ENCODE assay signal across 21 mouse cellular contexts in genomic region chr4:46590810-46591209, GRCm38 (mm10). TPM values are rescaled to one million over a fixed set of nuclear protein-coding genes. Genes with fewer than 3 reads are reported as not detected.
DNase-seq lines count a peak whose midpoint lies in the region; ATAC-seq and TF ChIP-seq lines count a peak whose summit lies in the region.
"Had no signal": no experiment of that assay in that cellular context is flagged by ENCODE, and none has a peak within 500 bp of the region (broad histone marks: within the 10 kb centered on the region; RNA-seq: fewer than 3 reads in every experiment).

No protein-coding gene starts in this region.

- WGBS in macrophage (ENCODE audit: missing documents), result 18% methylated on average over 4 of the region's 4 CpGs

- no peak for TF ChIP-seq POLR2A in testis, adult 2 months (IDR thresholded peaks at IDR 0.05; ENCODE audit: control insufficient read depth, low read depth, low read length)

- peak overlapping the region; percentile 60 for H3K27ac ChIP-seq in testis, adult 2 months (ENCODE audit: control insufficient read depth, insufficient read depth, low read depth, low read length)
- H3K27ac ChIP-seq in macrophage, result peak overlapping the region; percentile 66; the same call in 1 of the 2 replicates
- H3K27ac ChIP-seq: forebrain, embryonic 10.5 days; gastrocnemius, adult 2 months; heart, embryonic 15.5 days; hindbrain, postnatal 0 days; limb, embryonic 10.5 days; liver, embryonic 14.5 days; midbrain, embryonic 13.5 days; stomach, embryonic 15.5 days had no signal

- H3K36me3 ChIP-seq in testis, adult 2 months (ENCODE audit: control insufficient read depth, insufficient read depth, low read length), result no peaks in the 10 kb centered on the region
- H3K36me3 ChIP-seq in macrophage (ENCODE audit: inconsistent target), result 0 out of 2 replicates have a peak, but pooled peaks cover 6% of the 10 kb centered on the region
- H3K36me3 ChIP-seq: forebrain, embryonic 10.5 days; heart, embryonic 15.5 days; limb, embryonic 10.5 days; midbrain, embryonic 13.5 days; stomach, embryonic 15.5 days had no signal

- no peak overlapping the region for H3K4me3 ChIP-seq in testis, adult 2 months (ENCODE audit: control insufficient read depth, low read depth, low read length)
- no peak overlapping the region for H3K4me3 ChIP-seq in macrophage (ENCODE audit: inconsistent target)
- H3K4me3 ChIP-seq: forebrain, embryonic 10.5 days; gastrocnemius, adult 2 months; heart, embryonic 15.5 days; limb, embryonic 10.5 days; midbrain, embryonic 13.5 days; myocyte; stomach, embryonic 15.5 days had no signal

- no peak for DNase-seq in testis, postnatal 14 days (ENCODE audit: low spot score)
- DNase-seq in thymus, postnatal 0 days (ENCODE audit: low spot score), result no peak
- DNase-seq in kidney, postnatal 14 days, result no peak
- DNase-seq: kidney, adult 9 months; kidney, postnatal 4 days; layer of hippocampus, adult 9-11 months; right cerebral cortex, postnatal 14 days; thymus, postnatal 25 days had no signal

- ATAC-seq in common myeloid progenitor, adult 5-6 weeks (replicated peaks; ENCODE audit: low read depth, poor library complexity, severe bottlenecking), result peak; percentile 56
- ATAC-seq in inflammation-experienced regulatory T-cells, adult 6 months, result no peak
- ATAC-seq: hindbrain, postnatal 0 days; midbrain, embryonic 13.5 days had no signal

- peaks cover under 1% of the 10 kb centered on the region; the same call in 1 of the 2 replicates for H3K4me1 ChIP-seq in testis, adult 2 months (ENCODE audit: control insufficient read depth, insufficient read depth, low read length)
- H3K4me1 ChIP-seq: midbrain, embryonic 13.5 days had no signal

- H3K27me3 ChIP-seq in testis, adult 2 months (ENCODE audit: control insufficient read depth, insufficient read depth, low read length), result no peaks in the 10 kb centered on the region
- H3K27me3 ChIP-seq: midbrain, embryonic 13.5 days; stomach, embryonic 15.5 days had no signal

- H3K79me2 ChIP-seq in macrophage (ENCODE audit: inconsistent target), result peaks cover 100% of the 10 kb centered on the region

- no peak for TF ChIP-seq CTCF in testis, adult 2 months (IDR thresholded peaks at IDR 0.05; ENCODE audit: control insufficient read depth, insufficient read depth, insufficient replicate concordance, low read depth, low read length)

RNA-seq across cellular contexts. Expression of gene Coro2a, which starts 11.2 kb away (rescaled TPM):
- 139 and 175 TPM in 2 replicates for polyA plus RNA-seq in testis, adult 2 months (2012; rRNA removed)
- 47.3 and 61.3 TPM in 2 replicates for total RNA-seq in common myeloid progenitor, adult 5-6 weeks (2017)
- total RNA-seq in macrophage (2018; cell fraction: chromatin; rRNA removed), result 100 to 1,000 TPM in 16 of 26 experiments, 10 to 100 TPM in 10; 19.8 to 277 (median 119) TPM
- 10 to 100 TPM; 44.6 to 93.4 (median 63.3) TPM for total RNA-seq in macrophage (2018; cell fraction: cytosol; rRNA removed)
- 100 to 1,000 TPM in 9 of 26 experiments, 10 to 100 TPM in 17; 29.9 to 258 (median 87.1) TPM for total RNA-seq in macrophage (2018; cell fraction: nucleus; rRNA removed)
- polyA plus RNA-seq in macrophage (2018), result 34.5 to 36.9 TPM (median 35.4 TPM) in 3 replicates
- 12.2 and 14.5 TPM in 2 replicates for polyA plus RNA-seq in thymus, postnatal 0 days (2015; fragmentation: Nextera tagmentation; extraction: Ambion mirVana)
- 100 to 1,000 TPM in 2 of 3 experiments, 10 to 100 TPM in 1; 81.9 to 140 (median 126) TPM for polyA plus RNA-seq in inflammation-experienced regulatory T-cells, adult 6 months (2017; shearing (Covaris generic))

RNA-seq across cellular contexts. Expression of gene Trim14, which starts 54.9 kb away (rescaled TPM):
- polyA plus RNA-seq in testis, adult 2 months (2012; rRNA removed), result 6.4 and 6.6 TPM in 2 replicates
- 24.2 and 28.0 TPM in 2 replicates for total RNA-seq in common myeloid progenitor, adult 5-6 weeks (2017)
- total RNA-seq in macrophage (2018; cell fraction: chromatin; rRNA removed), result 100 to 1,000 TPM in 20 of 26 experiments, 10 to 100 TPM in 6; 40.3 to 320 (median 186) TPM
- 100 to 1,000 TPM in 14 of 26 experiments, 10 to 100 TPM in 12; 40.9 to 189 (median 109) TPM for total RNA-seq in macrophage (2018; cell fraction: cytosol; rRNA removed)
- 100 to 1,000 TPM in 20 of 26 experiments, 10 to 100 TPM in 6; 47.0 to 265 (median 151) TPM for total RNA-seq in macrophage (2018; cell fraction: nucleus; rRNA removed)
- 89.8 to 107 TPM (median 90.1 TPM) in 3 replicates for polyA plus RNA-seq in macrophage (2018)
- polyA plus RNA-seq in thymus, postnatal 0 days (2015; fragmentation: Nextera tagmentation; extraction: Ambion mirVana), result 19.8 and 22.4 TPM in 2 replicates
- 10 to 100 TPM; 19.2 to 34.4 (median 32.0) TPM for polyA plus RNA-seq in inflammation-experienced regulatory T-cells, adult 6 months (2017; shearing (Covaris generic))

RNA-seq across cellular contexts. Expression of gene Tbc1d2, which starts 59.2 kb away (rescaled TPM):
- 6.9 and 10.7 TPM in 2 replicates for polyA plus RNA-seq in testis, adult 2 months (2012; rRNA removed)
- 4.1 and 5.3 TPM in 2 replicates for total RNA-seq in common myeloid progenitor, adult 5-6 weeks (2017)
- 10 to 100 TPM in 14 of 26 experiments, 1 to 10 TPM in 12; 2.3 to 57.6 (median 12.5) TPM for total RNA-seq in macrophage (2018; cell fraction: chromatin; rRNA removed)
- total RNA-seq in macrophage (2018; cell fraction: cytosol; rRNA removed), result 10 to 100 TPM in 10 of 26 experiments, 1 to 10 TPM in 16; 3.0 to 22.5 (median 7.7) TPM
- 10 to 100 TPM in 12 of 26 experiments, 1 to 10 TPM in 14; 3.7 to 48.0 (median 9.7) TPM for total RNA-seq in macrophage (2018; cell fraction: nucleus; rRNA removed)
- 8.8 to 14.9 TPM (median 9.6 TPM) in 3 replicates for polyA plus RNA-seq in macrophage (2018)
- 2.1 and 2.2 TPM in 2 replicates for polyA plus RNA-seq in thymus, postnatal 0 days (2015; fragmentation: Nextera tagmentation; extraction: Ambion mirVana)
- polyA plus RNA-seq in inflammation-experienced regulatory T-cells, adult 6 months (2017; shearing (Covaris generic)), result 1 to 10 TPM in 1 of 3 experiments, under 1 TPM in 2; 0.12 to 1.3 (median 0.34) TPM
